Mouse (Mus musculus) E14TG2a.4 (cell line): ENCODE data around the gene Shb.
A peak's percentile ranks its signal among the peaks of the same experiment; 100 is the strongest.

Source experiments
- H3K27me3 ChIP-seq: 2 replicates; pipeline ENCODE4 v1.6.1; 2014; ENCODE audit warnings: low read length, control low read depth; ENCODE audit not compliant: insufficient read depth
- H3K36me3 ChIP-seq: 2 replicates; pipeline ENCODE4 v1.6.1; 2014; ENCODE audit warnings: low read length, control low read depth; ENCODE audit not compliant: insufficient read depth
- H3K4me1 ChIP-seq: replicated peaks from 2 replicates; pipeline ENCODE4 v1.6.1; 2014; ENCODE audit warnings: low read depth, low read length, control low read depth
- H3K4me3 ChIP-seq: replicated peaks from 2 replicates; pipeline ENCODE4 v1.5.1; 2014; ENCODE audit warnings: mild to moderate bottlenecking, low read length
- H3K9me3 ChIP-seq: 2 replicates; pipeline ENCODE4 v1.6.1; 2014; ENCODE audit warnings: low read length, control low read depth
- CTCF ChIP-seq: conservative IDR thresholded peaks from 2 replicates; pipeline ENCODE4 v1.5.1; 2014; ENCODE audit warnings: low read length
- NANOG ChIP-seq: IDR thresholded peaks from 2 replicates; pipeline ENCODE4 v1.6.1; 2014; ENCODE audit warnings: borderline replicate concordance, low read length, mixed read lengths
- POU5F1 ChIP-seq: IDR thresholded peaks from 2 replicates; pipeline ENCODE4 v1.6.1; 2014; ENCODE audit warnings: low read length, borderline replicate concordance

Shb gene

GRCm38 (mm10) chr4:45529201-45529985 lies 2.9 kb downstream of the Shb start:
- Histone ChIP-seq H3K36me3 (peaks cover 9% of the 10 kb centered on the region), H3K27me3 (peaks cover 24% of the 10 kb centered on the region), H3K9me3 (no peaks in the 10 kb centered on the region), H3K4me1 (peaks cover 66% of the 10 kb centered on the region), H3K4me3 (peak overlapping the region; percentile 91)
- TF ChIP-seq CTCF, result no peak
- no peak for TF ChIP-seq NANOG
- no peak for TF ChIP-seq POU5F1

- Histone ChIP-seq H3K27me3 (peaks cover 24% of the 10 kb centered on the region), H3K36me3 (peaks cover 15% of the 10 kb centered on the region), H3K9me3 (no peaks in the 10 kb centered on the region), H3K4me1 (peaks cover 75% of the 10 kb centered on the region), H3K4me3 (peak overlapping the region; percentile 91)
- no peak for TF ChIP-seq CTCF
- no peak for TF ChIP-seq POU5F1
- TF ChIP-seq NANOG, result no peak
Measured at GRCm38 (mm10) chr4:45528355-45529198, 3.7 kb downstream of the Shb start.

- Histone ChIP-seq H3K9me3 (no peaks in the 10 kb centered on the region), H3K36me3 (peaks cover 18% of the 10 kb centered on the region), H3K4me1 (peaks cover 80% of the 10 kb centered on the region), H3K4me3 (peak overlapping the region; percentile 91), H3K27me3 (peaks cover 24% of the 10 kb centered on the region)
- TF ChIP-seq POU5F1, result no peak
- TF ChIP-seq CTCF, result 0 out of 2 replicates have a peak, but pooled peaks have one; percentile 11
Measured at GRCm38 (mm10) chr4:45527562-45528354, 4.5 kb downstream of the Shb start.

GRCm38 (mm10) chr4:45526846-45527561 lies 5.3 kb downstream of the Shb start:
- peaks cover 18% of the 10 kb centered on the region for H3K36me3 ChIP-seq

GRCm38 (mm10) chr4:45526175-45526574 lies 6.1 kb downstream of the Shb start:
- H3K9me3 ChIP-seq, result no peaks in the 10 kb centered on the region
- TF ChIP-seq POU5F1 (no peak), CTCF (no peak), NANOG (no peak)

More at GRCm38 (mm10) chr4:45526846-45527561, 5.3 kb downstream of the Shb start:
- H3K4me1 ChIP-seq, result peaks cover 80% of the 10 kb centered on the region
- TF ChIP-seq NANOG, result no peak
- no peak for TF ChIP-seq POU5F1
- no peak for TF ChIP-seq CTCF
- H3K27me3 ChIP-seq, result peaks cover 24% of the 10 kb centered on the region
- H3K9me3 ChIP-seq, result no peaks in the 10 kb centered on the region
- H3K4me3 ChIP-seq, result no peak overlapping the region

GRCm38 (mm10) chr4:45525541-45525940 lies 6.7 kb downstream of the Shb start:
- no peak for TF ChIP-seq CTCF
- no peak for TF ChIP-seq NANOG
- no peak for TF ChIP-seq POU5F1
- Histone ChIP-seq H3K36me3 (peaks cover 18% of the 10 kb centered on the region), H3K27me3 (peaks cover 24% of the 10 kb centered on the region), H3K9me3 (no peaks in the 10 kb centered on the region), H3K4me3 (no peak overlapping the region), H3K4me1 (peaks cover 87% of the 10 kb centered on the region)

More at GRCm38 (mm10) chr4:45526175-45526574, 6.1 kb downstream of the Shb start:
- peaks cover 24% of the 10 kb centered on the region for H3K27me3 ChIP-seq
- peaks cover 18% of the 10 kb centered on the region for H3K36me3 ChIP-seq
- peaks cover 80% of the 10 kb centered on the region for H3K4me1 ChIP-seq
- no peak overlapping the region for H3K4me3 ChIP-seq

- Histone ChIP-seq H3K36me3 (peaks cover 18% of the 10 kb centered on the region), H3K4me1 (peaks cover 90% of the 10 kb centered on the region), H3K4me3 (no peak overlapping the region), H3K9me3 (no peaks in the 10 kb centered on the region), H3K27me3 (peaks cover 26% of the 10 kb centered on the region)
- no peak for TF ChIP-seq NANOG
- no peak for TF ChIP-seq CTCF
- no peak for TF ChIP-seq POU5F1
Measured at GRCm38 (mm10) chr4:45524602-45525001, 7.7 kb downstream of the Shb start.
